Mouse (Mus musculus) ES-Bruce4 (cell line): ENCODE results near the gene Dbh.

ENCODE experiments used
- CTCF ChIP-seq: IDR thresholded peaks from one replicate; pipeline ENCODE4 v1.8.1; 2011; ENCODE audit warnings: low read depth, low read length
- EP300 ChIP-seq: IDR thresholded peaks from 2 replicates; pipeline ENCODE4 v1.6.1; 2011; ENCODE audit warnings: low read depth, low read length; ENCODE audit not compliant: insufficient read depth
- POLR2A ChIP-seq: IDR thresholded peaks from one replicate; pipeline ENCODE4 v1.8.1; 2011; ENCODE audit warnings: low read length; ENCODE audit not compliant: insufficient read depth

GRCm38 (mm10) chr2:27161526-27161925, 3.5 kb upstream of the Dbh start:
- TF ChIP-seq CTCF: no peak
- TF ChIP-seq POLR2A: no peak
- TF ChIP-seq EP300: no peak
